Mouse (Mus musculus) gastrocnemius, postnatal 25 days (tissue): ENCODE measurements at regions not wholly inside any gene's neighbourhood (a gene's known extent, or its start where the extent isn't known, plus 50 kb on each side); places are given as distances from the start of the nearest gene placed in this dataset.

Experiments
- DNase-seq: peaks from one replicate; pipeline ENCODE4 v3.0.0; 2022

DNA sequence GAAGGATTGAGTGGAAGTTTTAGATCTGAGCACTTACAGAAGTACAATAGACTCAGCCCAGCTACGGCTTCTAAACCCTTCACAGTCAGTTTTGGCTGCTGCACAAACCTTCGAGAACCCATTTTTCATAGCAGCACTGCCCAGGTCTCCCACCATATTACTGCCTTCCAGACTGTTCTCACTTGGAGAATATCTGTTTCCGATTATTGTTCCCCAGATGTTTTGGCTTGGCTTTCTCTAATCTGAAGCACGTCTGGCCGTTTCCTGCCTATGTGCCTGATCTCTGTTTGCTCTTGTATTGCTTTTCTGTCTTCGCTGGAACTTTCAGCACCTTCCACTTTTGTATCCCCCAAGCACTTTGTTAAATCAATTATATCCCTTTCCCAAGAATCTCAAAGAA lies 368.0 kb downstream of the Mllt3 start:
- DNase-seq, result no peak

DNA sequence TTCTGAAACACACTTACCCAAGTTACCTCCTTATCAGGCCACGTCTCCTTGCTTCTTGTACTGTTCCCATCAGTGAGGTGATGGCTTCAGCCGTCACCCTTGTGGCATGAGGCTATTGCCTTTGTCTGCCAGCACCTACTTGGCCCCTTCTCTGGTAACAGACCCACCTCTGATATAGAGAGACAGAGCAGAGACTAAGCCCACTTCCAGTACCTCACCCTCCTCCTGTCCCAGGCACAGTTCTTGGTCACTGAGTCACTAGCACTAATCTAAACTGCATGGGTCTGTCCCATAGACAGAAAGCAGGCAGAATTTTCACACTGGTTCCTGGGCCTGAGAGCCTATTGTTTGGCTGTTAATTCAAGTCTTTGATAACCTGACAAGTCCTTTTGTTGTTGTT lies 370.3 kb downstream of the Mllt3 start:
- no peak for DNase-seq

DNA sequence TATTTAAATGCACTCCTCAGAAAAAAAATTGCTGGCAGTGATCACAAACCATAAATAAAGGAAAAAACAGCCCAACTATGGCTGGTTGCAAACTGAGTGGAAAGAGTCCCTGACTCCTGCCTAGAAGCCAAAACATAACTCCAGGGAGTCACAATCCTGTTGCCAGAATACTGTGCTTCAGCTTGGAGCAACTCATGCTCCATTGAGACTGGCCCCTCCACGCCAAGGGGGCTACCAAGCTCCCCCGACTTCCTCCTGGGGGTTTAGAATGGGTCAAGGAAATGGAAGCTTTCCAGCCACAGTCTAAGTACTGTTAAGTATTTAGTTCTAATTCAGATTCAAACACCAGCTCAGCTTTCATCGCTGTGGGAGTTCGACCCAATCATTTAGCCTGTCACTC lies 374.8 kb downstream of the Mllt3 start:
- no peak for DNase-seq

DNA sequence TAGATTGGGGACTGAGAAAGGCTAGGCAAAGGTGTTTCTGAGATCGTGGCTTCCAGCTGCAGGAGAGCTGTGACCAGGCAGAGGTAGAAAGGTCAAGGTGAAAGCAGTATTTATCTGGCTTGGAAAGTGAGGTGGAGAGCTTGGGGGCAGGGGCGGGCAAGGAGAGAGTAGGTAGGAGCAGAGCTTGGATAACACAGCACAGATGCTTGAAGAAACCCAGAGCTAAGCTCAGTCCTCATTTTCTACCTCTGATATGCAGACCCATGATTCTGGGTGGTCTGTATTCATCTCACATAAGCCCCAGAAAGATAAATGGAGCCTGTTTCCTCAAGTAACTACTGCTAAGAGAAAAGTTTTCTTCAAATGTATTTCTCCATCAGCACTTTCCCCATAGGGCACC lies 375.3 kb downstream of the Mllt3 start:
- no peak for DNase-seq

DNA sequence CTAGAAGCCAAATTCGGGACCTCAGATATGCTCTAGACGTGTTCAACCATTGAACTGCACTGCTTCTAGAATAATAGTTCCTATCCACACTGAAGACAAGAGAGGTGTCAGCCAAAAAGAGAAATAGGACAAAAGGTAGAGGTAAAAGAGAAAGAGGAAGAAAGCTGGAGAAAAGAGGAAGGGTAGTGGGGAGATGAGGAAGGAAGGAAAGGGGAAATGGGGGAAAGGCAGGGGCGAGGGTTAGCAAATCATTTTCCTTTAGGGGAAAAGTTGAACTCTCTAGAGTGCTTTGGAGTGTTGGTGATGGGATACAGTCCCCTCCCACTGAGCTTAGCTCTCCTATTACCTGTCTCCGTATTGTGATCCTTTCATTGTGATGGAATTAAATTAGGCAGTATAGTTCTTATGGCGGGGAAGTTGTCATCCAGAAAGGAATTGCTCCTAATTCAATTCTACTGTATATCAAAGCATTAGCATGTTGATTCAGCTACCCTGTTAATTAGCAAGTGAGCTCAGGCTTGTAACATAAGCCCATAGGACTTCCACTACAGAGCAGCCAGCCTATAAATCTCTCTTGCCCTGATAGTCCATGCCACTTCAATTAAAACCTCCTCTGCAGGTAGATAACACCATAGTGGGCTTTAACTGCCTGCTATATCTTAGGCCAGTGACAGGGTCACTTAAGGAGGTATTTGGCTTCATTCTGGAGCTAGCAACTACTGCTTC lies 379.6 kb downstream of the Mllt3 start:
- DNase-seq, result no peak

DNA sequence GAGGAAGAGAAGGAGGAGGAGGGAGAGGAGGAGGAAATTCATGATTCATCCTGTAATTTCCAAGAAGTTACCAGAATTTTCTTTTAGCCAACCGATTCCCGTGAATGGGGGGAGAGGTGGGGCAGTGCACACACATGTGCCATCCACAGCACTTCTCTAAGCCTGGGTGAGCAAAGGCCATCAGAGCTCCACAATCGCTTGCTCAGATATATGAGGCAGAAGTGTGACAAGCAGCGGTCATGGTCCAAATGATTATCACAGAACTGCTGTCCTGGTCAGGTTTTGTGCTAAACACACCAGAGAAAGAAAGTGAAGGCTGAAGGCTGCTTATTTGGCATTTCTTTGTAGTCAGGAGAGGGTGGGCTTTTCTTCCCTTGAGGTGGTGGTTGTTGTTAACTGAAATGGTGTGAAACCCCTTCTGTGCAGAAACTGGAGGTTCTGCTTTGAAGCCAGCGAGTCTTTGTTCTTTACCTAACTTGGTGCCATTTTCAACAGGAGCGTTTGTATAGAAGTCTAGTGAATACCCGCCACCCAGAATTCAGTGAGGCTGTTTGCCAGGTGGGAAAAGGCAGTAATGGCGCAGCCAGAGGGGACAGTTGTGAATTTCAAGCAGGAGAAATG lies 380.7 kb downstream of the Mllt3 start:
- no peak for DNase-seq

DNA sequence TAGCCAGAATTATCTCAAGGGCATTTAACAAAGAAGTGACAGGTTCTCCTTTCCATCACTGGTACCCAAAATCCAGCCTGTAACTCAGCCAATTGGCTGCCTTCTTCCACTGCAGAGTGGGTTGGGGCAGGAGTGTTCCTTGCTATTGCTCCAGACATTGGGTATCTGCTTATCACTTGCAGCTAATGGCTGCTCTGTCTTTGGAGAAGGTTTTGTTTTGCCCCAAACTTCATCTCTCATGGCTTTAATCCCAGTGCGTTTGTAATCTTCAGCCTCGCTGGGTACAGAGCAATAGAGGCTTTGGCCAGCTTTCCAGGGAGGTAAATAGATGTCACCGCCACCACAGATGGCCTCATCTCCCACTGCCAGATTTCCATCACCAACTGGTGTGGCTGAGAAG lies 381.9 kb downstream of the Mllt3 start:
- DNase-seq, result no peak

DNA sequence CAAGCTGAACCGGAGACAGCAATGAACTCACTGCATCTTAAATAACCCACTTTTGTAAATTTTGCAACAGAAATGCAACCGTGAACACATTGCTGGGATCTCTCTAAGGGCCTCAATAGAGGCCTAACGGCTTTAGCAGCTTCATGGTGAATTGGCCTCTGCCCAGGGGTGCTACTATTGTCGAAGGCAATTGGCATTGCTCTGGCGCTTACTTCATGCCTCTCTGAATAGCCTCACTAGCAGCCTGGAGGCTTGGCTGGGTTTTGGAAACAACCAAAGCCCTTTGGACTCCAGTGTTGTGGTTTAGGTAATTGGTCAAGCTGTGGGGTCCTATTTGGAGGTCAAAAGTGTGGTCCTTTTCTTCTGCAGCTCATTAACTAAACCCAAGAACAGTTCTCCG lies 382.3 kb downstream of the Mllt3 start:
- DNase-seq, result no peak

DNA sequence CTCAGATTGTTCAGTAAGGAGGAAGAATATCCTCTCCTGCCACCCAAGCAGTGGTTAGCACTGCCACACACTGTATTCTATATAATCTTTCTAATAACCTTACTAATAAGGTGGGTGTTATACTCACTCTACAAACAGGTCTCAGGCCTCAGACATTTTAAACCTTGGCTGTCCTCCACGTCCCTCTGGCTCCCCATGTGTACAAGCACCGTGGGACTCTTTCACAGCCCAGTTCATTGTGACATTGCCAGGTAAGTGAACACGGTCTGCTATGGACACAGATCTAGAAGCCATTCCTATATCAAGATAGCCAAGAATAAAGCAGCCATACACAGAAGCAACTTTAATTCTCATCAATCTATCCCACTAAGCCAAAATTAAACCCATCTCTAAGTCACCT lies 382.8 kb downstream of the Mllt3 start:
- no peak for DNase-seq

DNA sequence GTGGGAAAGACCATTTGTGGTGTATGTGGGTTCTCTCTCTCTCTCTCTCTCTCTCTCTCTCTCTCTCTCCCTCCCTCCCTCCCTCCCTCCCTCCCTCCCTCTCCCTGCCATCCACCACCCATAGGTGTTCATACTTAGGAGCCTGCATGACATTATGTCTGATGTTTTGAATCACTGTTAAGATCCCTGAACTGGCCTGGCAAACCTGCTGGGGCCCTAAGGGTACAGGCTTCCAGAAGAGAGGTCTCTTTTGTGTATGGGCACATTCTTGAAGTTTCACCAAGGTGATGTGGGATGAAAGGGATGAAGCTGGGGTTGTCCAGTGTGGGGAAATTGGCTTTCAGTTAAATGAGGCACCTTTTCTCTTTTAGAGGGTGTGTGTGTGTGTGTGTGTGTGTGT lies 384.2 kb downstream of the Mllt3 start:
- no peak for DNase-seq

DNA sequence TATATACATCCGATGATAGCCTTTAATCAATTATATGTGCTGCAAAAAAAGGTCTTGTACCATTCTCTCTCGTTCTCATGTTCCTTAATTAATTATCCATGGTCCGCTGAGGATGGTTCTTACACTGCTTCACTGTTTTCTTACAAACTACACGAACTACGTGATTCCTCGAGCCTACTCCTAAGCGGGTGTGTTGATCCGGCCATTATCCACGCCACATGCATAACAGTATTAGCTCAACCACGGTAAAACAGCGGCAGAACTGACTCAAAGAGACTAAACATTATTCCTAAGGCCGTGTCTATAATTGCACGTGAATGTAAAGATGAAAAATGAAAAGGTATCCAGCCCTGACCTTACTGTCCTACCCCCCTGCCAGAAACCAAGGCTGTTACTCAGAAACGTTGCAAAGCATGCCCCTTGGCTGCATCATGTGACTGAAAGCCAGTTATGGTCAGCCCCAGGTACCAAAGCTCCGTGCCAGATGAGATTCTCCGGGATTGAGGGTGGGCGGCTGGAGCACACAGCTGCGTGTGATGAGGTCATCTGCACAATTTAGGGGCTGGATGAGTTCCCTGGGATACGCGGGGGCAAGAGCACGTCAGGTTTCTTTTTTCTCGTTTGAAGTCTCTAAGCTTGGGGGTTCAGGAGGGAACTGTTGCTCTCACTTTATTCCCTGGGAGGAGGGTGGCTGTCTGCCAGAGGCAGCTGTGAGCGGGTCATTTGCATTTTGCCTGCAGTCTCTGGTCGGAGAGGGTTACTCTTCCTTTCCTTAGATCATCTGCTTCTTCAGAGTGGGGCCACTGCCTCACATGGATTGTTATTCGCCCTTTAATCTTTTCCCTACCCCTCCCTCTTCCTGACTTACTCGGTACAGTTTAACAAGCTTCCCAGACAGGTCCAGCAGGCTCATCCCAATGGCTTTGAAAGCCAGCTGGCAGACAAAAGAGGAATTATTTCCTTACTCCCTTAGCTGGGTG lies 384.9 kb downstream of the Mllt3 start:
- no peak for DNase-seq

DNA sequence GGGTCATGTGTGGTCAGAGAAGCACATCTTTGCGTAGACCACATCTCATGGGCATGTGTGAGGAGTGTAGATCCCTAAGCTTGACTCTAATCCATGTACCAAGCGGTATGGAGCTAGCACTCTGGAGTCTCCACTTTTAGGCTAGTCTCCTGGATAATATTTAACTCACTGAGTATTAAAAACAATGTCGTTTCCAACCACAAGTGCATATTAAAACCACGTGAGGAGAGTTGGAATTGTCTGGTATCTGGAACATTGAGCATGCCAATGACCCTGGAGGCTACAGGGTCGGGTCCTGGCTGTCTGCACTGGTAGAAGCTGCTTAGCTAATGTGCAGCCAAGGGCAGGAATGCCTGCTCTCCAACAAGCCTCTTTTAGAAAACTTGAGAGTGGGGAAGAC lies 391.2 kb downstream of the Mllt3 start:
- DNase-seq, result no peak

DNA sequence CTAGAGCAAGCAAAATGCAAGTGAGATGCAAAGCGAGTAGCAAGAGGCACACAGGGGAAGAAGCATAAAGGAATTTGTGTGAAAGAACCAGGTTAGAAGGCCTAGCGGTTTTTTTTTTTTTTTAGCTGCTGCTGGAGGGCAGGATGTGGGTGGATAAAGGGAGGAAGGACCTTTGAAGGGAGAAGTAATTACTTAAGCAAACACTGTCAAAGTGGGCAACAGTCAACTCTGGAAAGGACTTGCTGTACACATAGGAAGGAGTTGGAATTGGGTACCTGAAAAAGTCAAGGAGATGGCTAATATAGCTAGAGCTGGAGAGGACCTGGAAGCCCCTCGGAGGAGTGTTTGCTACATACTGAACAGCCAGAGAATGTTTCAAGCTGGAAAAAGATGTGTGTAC lies 391.6 kb downstream of the Mllt3 start:
- DNase-seq, result no peak

DNA sequence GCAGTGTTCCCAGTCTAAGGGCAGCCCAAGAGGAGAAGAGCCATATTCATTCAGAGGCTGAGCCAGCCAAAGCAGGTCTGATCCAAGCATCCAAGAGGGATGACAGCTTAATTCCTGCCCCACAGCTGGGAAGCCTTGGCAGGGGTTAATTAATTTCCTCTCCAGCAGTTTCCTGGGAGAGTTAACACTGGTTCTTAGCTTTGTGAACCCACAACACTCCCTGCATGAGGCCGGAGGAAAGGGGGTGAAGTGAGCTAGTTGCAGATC lies 394.9 kb downstream of the Mllt3 start:
- no peak for DNase-seq

DNA sequence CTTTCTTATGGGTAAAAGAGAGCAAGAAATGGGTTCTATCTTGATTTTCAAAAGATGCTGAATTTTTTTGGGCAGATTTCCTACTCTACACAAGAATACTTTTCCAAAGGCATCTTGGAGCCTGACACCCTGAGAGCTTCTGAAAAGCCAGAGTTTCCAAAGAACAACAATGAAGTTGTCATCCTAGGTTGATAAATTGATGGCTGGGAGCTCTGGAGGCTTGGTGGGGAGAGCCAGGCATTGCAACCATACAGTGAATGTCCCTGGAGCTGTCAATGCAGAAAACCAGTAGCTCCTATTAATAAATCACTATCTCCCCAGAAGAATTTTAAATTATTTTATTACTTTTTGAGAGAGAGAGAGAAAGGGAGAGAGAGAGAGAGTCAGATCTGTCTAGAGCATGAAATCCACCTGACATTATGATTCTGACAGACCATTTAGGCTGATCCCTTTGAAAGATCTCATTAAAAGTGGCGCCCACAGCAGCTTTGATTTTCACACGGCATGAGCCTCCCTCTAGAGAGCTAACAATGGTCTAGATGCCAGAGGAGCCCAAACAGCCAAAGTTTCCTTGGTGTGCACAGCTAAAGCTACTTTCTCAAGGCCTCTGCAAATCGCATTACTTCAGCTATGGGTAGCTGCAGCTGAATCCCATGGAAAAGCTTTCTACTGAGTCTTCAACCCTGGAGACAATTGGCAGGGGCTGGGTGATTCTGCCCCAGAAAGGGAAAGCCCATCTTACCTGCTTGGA lies 395.4 kb downstream of the Mllt3 start:
- DNase-seq, result no peak

DNA sequence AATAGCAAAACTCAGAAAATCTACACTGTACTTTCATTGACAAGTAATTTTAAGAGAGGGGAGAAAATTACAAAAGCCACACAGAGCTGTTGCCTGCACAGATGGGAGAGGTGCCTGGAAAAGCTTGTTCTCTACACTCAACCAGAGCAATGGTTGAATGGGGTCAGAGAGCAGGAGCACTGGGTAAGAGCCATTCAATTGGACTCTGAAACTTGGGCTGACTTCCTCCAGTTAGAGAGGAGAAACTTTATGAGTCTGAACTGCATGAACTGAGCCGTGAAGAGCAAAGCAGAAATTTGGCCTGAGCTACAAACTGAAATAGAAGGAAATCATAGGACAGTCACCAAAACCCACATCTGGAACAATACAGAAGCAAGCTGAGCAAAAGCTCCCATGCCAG lies 380.8 kb upstream of the Slc24a2 start:
- DNase-seq, result no peak

DNA sequence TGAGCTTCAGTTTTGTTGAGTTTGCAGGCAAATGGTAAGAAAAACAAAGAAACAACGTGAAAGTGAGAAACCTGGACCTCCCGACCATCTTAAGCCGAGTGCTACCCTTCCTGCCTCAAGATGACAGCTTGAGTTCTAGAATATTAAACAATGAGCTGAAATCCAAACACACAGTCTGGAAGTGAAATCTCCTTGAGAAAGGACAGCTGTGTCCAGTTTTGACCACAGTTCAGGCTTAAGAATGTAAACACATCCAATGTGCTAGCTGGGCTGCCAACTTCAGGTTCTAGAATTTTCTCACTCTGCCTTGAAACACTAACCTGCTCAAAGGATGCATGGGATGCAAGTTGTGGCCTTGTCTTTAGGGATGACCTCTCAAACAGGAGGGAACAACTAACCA lies 363.4 kb upstream of the Slc24a2 start:
- no peak for DNase-seq

DNA sequence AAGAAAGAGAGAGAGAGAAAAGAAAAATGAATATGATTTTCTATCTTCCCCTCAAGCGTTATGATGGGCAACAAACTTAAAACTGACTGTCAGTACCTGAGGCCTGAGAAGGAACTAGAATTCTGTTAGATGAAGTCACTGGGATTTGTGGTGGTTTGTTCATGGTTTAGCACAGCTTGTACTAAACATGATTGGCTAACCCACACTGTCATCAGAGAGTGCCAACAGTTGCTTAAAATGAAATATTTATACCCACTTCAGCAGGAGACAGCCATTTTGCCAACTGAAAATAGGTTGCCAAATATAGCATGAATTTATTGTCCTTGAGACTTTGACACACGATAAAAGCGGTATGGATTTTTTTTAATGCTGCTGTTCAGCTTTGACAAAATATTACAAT lies 360.5 kb upstream of the Slc24a2 start:
- no peak for DNase-seq

DNA sequence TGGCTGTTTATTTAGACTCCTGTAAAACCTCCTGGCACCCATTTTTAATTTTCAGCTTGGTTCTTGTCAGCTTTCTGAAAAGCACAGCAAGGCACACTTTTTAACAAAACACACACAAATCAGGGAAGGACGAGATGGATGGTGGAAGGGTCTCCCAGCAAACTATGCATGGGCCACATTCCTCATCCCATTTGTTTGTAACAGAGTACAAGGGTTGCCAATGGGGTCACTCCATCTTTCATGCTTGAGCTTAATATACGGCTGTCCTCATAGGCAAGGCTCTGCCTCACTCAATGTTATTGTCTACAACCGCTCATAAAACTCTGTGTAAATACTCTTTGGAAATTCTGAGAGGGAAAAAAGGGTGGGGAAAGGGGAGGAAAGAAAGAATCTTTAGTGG lies 347.9 kb upstream of the Slc24a2 start:
- DNase-seq, result no peak

DNA sequence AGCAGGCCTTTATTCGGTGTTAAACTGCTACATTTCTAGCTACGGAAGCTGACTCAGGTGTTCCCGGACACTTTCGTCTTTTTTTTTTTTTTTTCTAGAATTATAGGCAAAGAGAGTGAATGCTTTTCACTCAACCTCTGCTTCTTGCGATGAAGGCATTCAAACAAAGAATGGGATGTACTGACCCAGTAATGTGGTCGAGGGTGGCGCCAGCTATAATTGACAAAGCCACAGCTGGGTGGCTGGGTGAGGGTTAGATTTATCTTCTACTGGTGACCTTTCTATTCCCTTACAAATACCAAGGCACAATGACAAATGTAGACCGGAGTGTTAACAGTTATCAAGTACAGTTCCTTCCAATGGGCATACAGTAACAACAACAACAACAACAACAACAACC lies 340.7 kb upstream of the Slc24a2 start:
- no peak for DNase-seq

DNA sequence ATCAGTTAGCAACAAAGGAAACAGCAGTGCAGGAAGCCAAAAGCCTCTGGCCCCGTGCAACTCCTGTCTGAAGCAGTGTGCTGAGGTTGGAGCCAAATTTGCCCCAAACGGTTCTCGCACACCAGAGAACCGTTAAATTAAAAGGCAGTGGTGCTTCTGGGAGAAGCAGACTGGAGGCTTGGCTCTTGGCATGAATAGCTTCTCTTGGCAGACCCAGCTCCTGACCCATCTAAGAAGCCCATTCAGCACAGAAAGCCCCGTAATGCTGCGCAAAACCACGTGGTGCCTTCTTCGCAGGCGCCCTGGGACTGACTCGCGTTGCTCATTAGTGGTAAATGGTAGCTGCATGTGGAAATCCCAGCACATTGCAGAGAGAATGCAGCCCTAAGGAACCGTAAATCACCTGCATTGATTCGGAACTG lies 340.2 kb upstream of the Slc24a2 start:
- peak; percentile 10 for DNase-seq

DNA sequence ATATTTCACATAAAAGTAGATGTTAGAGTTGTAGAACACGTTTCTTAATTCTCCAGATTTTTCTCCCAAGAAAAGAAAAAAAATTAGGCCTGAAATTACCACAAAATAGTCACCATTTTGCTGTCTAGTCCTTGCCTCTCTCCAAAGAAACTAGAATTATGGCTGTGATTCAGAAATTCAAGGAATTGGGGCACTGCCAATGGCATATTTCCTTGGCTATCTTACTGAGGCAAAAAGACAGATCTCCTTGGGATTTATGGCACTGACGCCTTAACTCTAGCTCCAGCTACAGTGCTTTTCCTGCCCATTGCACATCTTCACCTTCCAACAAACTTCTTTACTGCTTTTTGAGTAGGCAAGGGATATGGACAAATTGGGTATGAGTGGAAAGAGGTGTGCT lies 336.3 kb upstream of the Slc24a2 start:
- no peak for DNase-seq

DNA sequence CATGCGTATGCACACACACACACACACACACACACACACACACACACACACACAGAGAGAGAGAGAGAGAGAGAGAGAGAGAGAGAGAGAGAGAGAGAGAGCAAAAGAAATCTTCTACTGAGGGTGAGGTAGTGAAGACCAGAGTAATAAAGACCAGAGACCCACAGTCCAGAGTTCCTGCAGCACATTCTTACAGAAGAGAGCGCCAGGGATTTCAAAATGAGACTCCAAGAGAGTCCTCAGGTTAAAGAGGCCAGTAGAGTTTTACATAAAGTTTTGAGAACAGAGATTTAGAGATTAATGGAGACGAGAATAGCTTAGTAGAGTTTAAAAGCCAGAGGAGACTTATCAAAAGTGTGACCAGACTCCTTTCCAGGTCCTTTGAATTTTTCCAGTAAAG lies 324.6 kb upstream of the Slc24a2 start:
- DNase-seq, result no peak
